Mouse (Mus musculus): ENCODE measurements at regions not wholly inside any gene's neighbourhood (a gene's known extent, or its start where the extent isn't known, plus 50 kb on each side); places are given as distances from the start of the nearest gene placed in this dataset.

DNA sequence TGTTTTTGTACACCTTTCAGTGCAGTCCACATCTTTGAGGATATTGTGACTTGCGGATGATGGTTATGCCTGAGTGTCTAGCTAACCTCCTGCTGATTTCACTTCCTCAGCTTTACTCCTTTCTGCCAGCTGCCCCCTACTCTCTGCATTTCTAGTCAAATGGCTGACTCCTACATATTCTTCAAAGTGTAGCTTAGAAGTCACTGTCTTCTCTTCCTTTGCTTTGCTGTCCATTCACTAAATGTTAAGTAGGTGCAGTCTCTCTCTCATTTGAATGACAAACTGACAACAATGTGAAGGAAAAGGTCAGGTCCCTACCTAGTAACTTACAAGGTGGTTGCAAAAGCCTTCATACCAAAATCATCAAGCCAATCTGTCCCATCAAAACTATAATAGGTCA lies 73.5 kb upstream of the Nwd2 start:
- no peak for TF ChIP-seq CTCF (IDR thresholded peaks at IDR 0.05)
- TF ChIP-seq EP300 (IDR thresholded peaks at IDR 0.05) = no peak

Data from lung, postnatal 0 days (tissue).